Mouse (Mus musculus) spleen, adult 2 months (tissue): Measurements from ENCODE around the gene Parg. TPM values are rescaled to one million over a fixed set of nuclear protein-coding genes. Genes with fewer than 3 reads are reported as not detected.
"Not testable (repeated sequence)": the region's sequence is repeated elsewhere in the genome, so short reads cannot be mapped to it uniquely, and the experiment has no call there.

ENCODE experiments used
- DNase-seq, 2 experiments: peaks; one replicate each; pipeline versions ENCODE4 v3.0.0 to v3.0.0-alpha.2; 2012 to 2021; ENCODE audit warnings: low spot score in 2 of 2, low read depth in 1 of 2
- H3K27ac ChIP-seq: fragments of 200-500 bp; 2 replicates; pipeline ENCODE4 v1.5.1; 2012; ENCODE audit warnings: low read length, inconsistent platforms; ENCODE audit not compliant: insufficient read depth
- H3K27me3 ChIP-seq: fragments of 200-500 bp; 2 replicates; pipeline ENCODE4 v1.6.1; 2012; ENCODE audit warnings: mild to moderate bottlenecking, moderate library complexity, low read length, inconsistent platforms; ENCODE audit not compliant: control insufficient read depth, insufficient read depth
- H3K36me3 ChIP-seq: fragments of 200-500 bp; 2 replicates; pipeline ENCODE4 v1.6.1; 2012; ENCODE audit warnings: mild to moderate bottlenecking, low read length, inconsistent platforms; ENCODE audit not compliant: control insufficient read depth, insufficient read depth
- H3K4me1 ChIP-seq: fragments of 200-500 bp; 2 replicates; pipeline ENCODE4 v1.6.1; 2011; ENCODE audit warnings: inconsistent platforms; ENCODE audit not compliant: control insufficient read depth, insufficient read depth, insufficient read length
- H3K4me3 ChIP-seq: fragments of 200-500 bp; 2 replicates; pipeline ENCODE4 v1.5.1; 2011; ENCODE audit warnings: mild to moderate bottlenecking, inconsistent platforms; ENCODE audit not compliant: insufficient read depth, insufficient read length; ENCODE audit errors: extremely low read depth
- CTCF ChIP-seq: fragments of 200-500 bp; IDR thresholded peaks from 2 replicates; pipeline ENCODE4 v1.5.1; 2011; ENCODE audit warnings: mild to moderate bottlenecking, inconsistent platforms; ENCODE audit not compliant: insufficient read depth, insufficient read length, insufficient replicate concordance; ENCODE audit errors: extremely low read depth
- POLR2A ChIP-seq: fragments of 200-500 bp; IDR thresholded peaks from 2 replicates; pipeline ENCODE4 v1.6.1; 2011; ENCODE audit warnings: low read depth, low read length, inconsistent platforms
- WGBS: fragments of 180-500 bp; shearing (Covaris S2); methylation state at CpG from one replicate; pipeline ENCODE4 v1.1.7; 2018; 5-methylcytosine and 5-hydroxymethylcytosine counted together
- polyA plus RNA-seq: library from polyadenylated mRNA; depleted of rRNA; stranded (reverse); fragments of >200 nt; gene quantifications from 2 replicates; pipeline ENCODE4 v1.2.3, GENCODE M21; 2012

Parg gene
- polyA plus RNA-seq, 1 experiment: 4.3 TPM

GRCm38 (mm10) chr14:32180861-32181260, 20.9 kb upstream of the Parg start:
- Histone ChIP-seq H3K27me3 (no peaks in the 10 kb centered on the region), H3K4me3 (no peak overlapping the region), H3K27ac (no peak overlapping the region), H3K36me3 (peaks cover 28% of the 10 kb centered on the region), H3K4me1 (no peaks in the 10 kb centered on the region)
- WGBS: 89% methylated on average over 6 of the region's 6 CpGs
- no peak for DNase-seq
- TF ChIP-seq CTCF (no peak), POLR2A (no peak)

GRCm38 (mm10) chr14:32183846-32184245, 17.9 kb upstream of the Parg start:
- 93% methylated on average over 4 of the region's 4 CpGs for WGBS
- Histone ChIP-seq H3K4me1 (no peaks in the 10 kb centered on the region), H3K27ac (no peak overlapping the region), H3K4me3 (no peak overlapping the region), H3K27me3 (no peaks in the 10 kb centered on the region), H3K36me3 (peaks cover 40% of the 10 kb centered on the region)
- no peak for DNase-seq
- TF ChIP-seq CTCF: no peak
- TF ChIP-seq POLR2A: no peak

- 92% methylated on average over 6 of the region's 6 CpGs for WGBS
These were observed 10.9 kb upstream of the Parg start for GRCm38 (mm10) chr14:32190627-32191391.

GRCm38 (mm10) chr14:32191926-32192325, 9.8 kb upstream of the Parg start:
- 80% methylated on average over 5 of the region's 5 CpGs for WGBS
- H3K27ac ChIP-seq: no peak overlapping the region
- no peaks in the 10 kb centered on the region for H3K4me1 ChIP-seq

More at GRCm38 (mm10) chr14:32190627-32191391, 10.9 kb upstream of the Parg start:
- Histone ChIP-seq H3K4me3 (no peak overlapping the region), H3K4me1 (no peaks in the 10 kb centered on the region), H3K36me3 (peaks cover 33% of the 10 kb centered on the region), H3K27ac (no peak overlapping the region), H3K27me3 (no peaks in the 10 kb centered on the region)
- no peak for DNase-seq
- no peak for TF ChIP-seq POLR2A
- TF ChIP-seq CTCF: no peak

GRCm38 (mm10) chr14:32192437-32192836, 9.3 kb upstream of the Parg start:
- Histone ChIP-seq H3K36me3 (peaks cover 28% of the 10 kb centered on the region), H3K27me3 (no peaks in the 10 kb centered on the region), H3K27ac (no peak overlapping the region), H3K4me1 (no peaks in the 10 kb centered on the region), H3K4me3 (no peak overlapping the region)
- peak in 1 of 2 experiments; percentile 41 for DNase-seq
- TF ChIP-seq CTCF (peak; percentile 70; the same call in 1 of the 2 replicates), POLR2A (no peak)
- WGBS: 43% methylated on average over 3 of the region's 3 CpGs

More at GRCm38 (mm10) chr14:32191926-32192325, 9.8 kb upstream of the Parg start:
- TF ChIP-seq POLR2A (no peak), CTCF (no peak)
- no peak for DNase-seq
- peaks cover 31% of the 10 kb centered on the region for H3K36me3 ChIP-seq
- no peaks in the 10 kb centered on the region for H3K27me3 ChIP-seq
- no peak overlapping the region for H3K4me3 ChIP-seq

- DNase-seq, H3K27me3 ChIP-seq, H3K4me1 ChIP-seq, H3K4me3 ChIP-seq, H3K27ac ChIP-seq: not testable (repeated sequence)
- peaks cover 24% of the 10 kb centered on the region for H3K36me3 ChIP-seq
- WGBS: 61% methylated on average over 5 of the region's 5 CpGs
These were observed 8.2 kb upstream of the Parg start for GRCm38 (mm10) chr14:32193557-32193956.

GRCm38 (mm10) chr14:32201354-32201753, 395 bp upstream of the Parg start:
- under 1% methylated on average over 25 of the region's 26 CpGs for WGBS
- peaks cover 15% of the 10 kb centered on the region for H3K4me1 ChIP-seq
- 0 out of 2 replicates have a peak overlapping the region, but pooled peaks have one; percentile 7 for H3K27ac ChIP-seq
- H3K36me3 ChIP-seq: peaks cover 7% of the 10 kb centered on the region
- H3K27me3 ChIP-seq: no peaks in the 10 kb centered on the region
- no peak for DNase-seq
- no peak for TF ChIP-seq CTCF
- TF ChIP-seq POLR2A: no peak
- H3K4me3 ChIP-seq: peak overlapping the region; percentile 77
